Mouse (Mus musculus): ENCODE data around the gene Pgp.

- TF ChIP-seq CTCF (IDR thresholded peaks at IDR 0.05) (peak; percentile 81), EP300 (IDR thresholded peaks at IDR 0.05) (no peak)
Observed at GRCm38 (mm10) chr17:24494627-24495335, 24.6 kb downstream of the Pgp start.

Data from lung, postnatal 0 days (tissue).